Mouse (Mus musculus) lung, embryonic 15.5 days (tissue): ENCODE results near the gene Arl15. TPM values are rescaled to one million over a fixed set of nuclear protein-coding genes. Genes with fewer than 3 reads are reported as not detected.
A peak's percentile ranks its signal among the peaks of the same experiment; 100 is the strongest.

ENCODE experiments used
- ATAC-seq: fragments of 200-750 bp; cut with Nextera tagmentation; 2 replicates; pipeline ENCODE4 v1.8.0; 2017; ENCODE audit warnings: moderate number of reproducible peaks, borderline replicate concordance; ENCODE audit not compliant: low FRiP score, low TSS enrichment; ENCODE audit errors: extremely low read depth
- H3K27ac ChIP-seq: fragments of 300-500 bp; sonication (generic); 2 replicates; pipeline ENCODE4 v1.5.1; 2015; ENCODE audit warnings: moderate library complexity, mild to moderate bottlenecking, inconsistent platforms
- H3K27me3 ChIP-seq: fragments of 300-500 bp; sonication (generic); 2 replicates; pipeline ENCODE4 v1.6.1; 2015; ENCODE audit warnings: inconsistent platforms
- H3K36me3 ChIP-seq: fragments of 300-500 bp; sonication (generic); 2 replicates; pipeline ENCODE4 v1.6.1; 2015; ENCODE audit warnings: inconsistent platforms
- H3K4me1 ChIP-seq: fragments of 300-500 bp; sonication (generic); 2 replicates; pipeline ENCODE4 v1.6.1; 2015; ENCODE audit warnings: inconsistent platforms
- H3K4me2 ChIP-seq: fragments of 300-500 bp; sonication (generic); 2 replicates; pipeline ENCODE4 v1.6.1; 2015; ENCODE audit warnings: inconsistent platforms, mild to moderate bottlenecking, moderate library complexity
- H3K4me3 ChIP-seq: fragments of 300-500 bp; sonication (generic); 2 replicates; pipeline ENCODE4 v1.5.1; 2015; ENCODE audit warnings: mild to moderate bottlenecking, inconsistent platforms
- H3K9ac ChIP-seq: fragments of 300-500 bp; sonication (generic); 2 replicates; pipeline ENCODE4 v1.6.1; 2015; ENCODE audit warnings: inconsistent platforms
- H3K9me3 ChIP-seq: fragments of 300-500 bp; sonication (generic); 2 replicates; pipeline ENCODE4 v1.6.1; 2016; ENCODE audit warnings: inconsistent platforms
- WGBS: fragments of 180-500 bp; shearing (Covaris S2); methylation state at CpG from one replicate; pipeline ENCODE4 v1.1.7; 2015; 5-methylcytosine and 5-hydroxymethylcytosine counted together
- polyA plus RNA-seq: library from polyadenylated mRNA; unstranded; fragments of >200 nt; fragmentation: Nextera tagmentation; extraction: Ambion mirVana; gene quantifications from 2 replicates; pipeline ENCODE4 v1.2.1, GENCODE M21; 2015

Gene Arl15
- polyA plus RNA-seq, 1 experiment from 2014 or later = 10.6 TPM

- no peaks in the 10 kb centered on the region for H3K9me3 ChIP-seq
- H3K27me3 ChIP-seq = no peaks in the 10 kb centered on the region
- H3K36me3 ChIP-seq = no peaks in the 10 kb centered on the region
- WGBS = 67% methylated on average over 10 of the region's 10 CpGs
- ATAC-seq = no peak
- no peak overlapping the region for H3K9ac ChIP-seq
- no peak overlapping the region for H3K4me2 ChIP-seq
- no peaks in the 10 kb centered on the region for H3K4me1 ChIP-seq
- no peak overlapping the region for H3K4me3 ChIP-seq
- no peak overlapping the region for H3K27ac ChIP-seq
Measured at GRCm38 (mm10) chr13:114151698-114152069, 357.4 kb downstream of the Arl15 start.

- no peak overlapping the region for H3K9ac ChIP-seq
- no peak overlapping the region for H3K4me2 ChIP-seq
- no peaks in the 10 kb centered on the region for H3K36me3 ChIP-seq
- H3K27me3 ChIP-seq = no peaks in the 10 kb centered on the region
- no peak overlapping the region for H3K27ac ChIP-seq
- H3K4me3 ChIP-seq = no peak overlapping the region
- H3K9me3 ChIP-seq = no peaks in the 10 kb centered on the region
- WGBS = 38% methylated on average over 12 of the region's 12 CpGs
- no peaks in the 10 kb centered on the region for H3K4me1 ChIP-seq
- no peak for ATAC-seq
Measured at GRCm38 (mm10) chr13:114156689-114157088, 362.4 kb downstream of the Arl15 start.

- H3K27me3 ChIP-seq = no peaks in the 10 kb centered on the region
- no peaks in the 10 kb centered on the region for H3K36me3 ChIP-seq
- H3K4me3 ChIP-seq = no peak overlapping the region
- no peak overlapping the region for H3K4me2 ChIP-seq
- WGBS = 86% methylated on average over 9 of the region's 9 CpGs
- no peak overlapping the region for H3K27ac ChIP-seq
- H3K9ac ChIP-seq = no peak overlapping the region
- no peak for ATAC-seq
- no peaks in the 10 kb centered on the region for H3K9me3 ChIP-seq
- no peaks in the 10 kb centered on the region for H3K4me1 ChIP-seq
Measured at GRCm38 (mm10) chr13:114158111-114158730, 363.9 kb downstream of the Arl15 start.

GRCm38 (mm10) chr13:114159634-114160391, 365.5 kb downstream of the Arl15 start:
- no peak overlapping the region for H3K27ac ChIP-seq
- WGBS = 49% methylated on average over 13 of the region's 13 CpGs
- ATAC-seq = no peak

GRCm38 (mm10) chr13:114162753-114163152, 368.4 kb downstream of the Arl15 start:
- ATAC-seq = no peak
- no peak overlapping the region for H3K27ac ChIP-seq
- peaks cover 8% of the 10 kb centered on the region; the same call in 1 of the 2 replicates for H3K27me3 ChIP-seq
- no peak overlapping the region for H3K9ac ChIP-seq
- no peaks in the 10 kb centered on the region for H3K9me3 ChIP-seq
- 58% methylated on average over 4 of the region's 4 CpGs for WGBS
- no peak overlapping the region for H3K4me2 ChIP-seq
- no peaks in the 10 kb centered on the region for H3K4me1 ChIP-seq
- no peaks in the 10 kb centered on the region for H3K36me3 ChIP-seq
- no peak overlapping the region for H3K4me3 ChIP-seq

More at GRCm38 (mm10) chr13:114159634-114160391, 365.5 kb downstream of the Arl15 start:
- H3K9me3 ChIP-seq = no peaks in the 10 kb centered on the region
- no peak overlapping the region for H3K4me2 ChIP-seq
- peaks cover 5% of the 10 kb centered on the region; the same call in 1 of the 2 replicates for H3K27me3 ChIP-seq
- no peak overlapping the region for H3K9ac ChIP-seq
- H3K36me3 ChIP-seq = no peaks in the 10 kb centered on the region
- H3K4me1 ChIP-seq = no peaks in the 10 kb centered on the region
- no peak overlapping the region for H3K4me3 ChIP-seq

- 35% methylated on average over 7 of the region's 7 CpGs for WGBS
- Histone ChIP-seq H3K4me3 (no peak overlapping the region), H3K27me3 (peaks cover 12% of the 10 kb centered on the region; the same call in 1 of the 2 replicates), H3K9me3 (no peaks in the 10 kb centered on the region), H3K9ac (no peak overlapping the region), H3K4me2 (no peak overlapping the region), H3K27ac (no peak overlapping the region), H3K36me3 (no peaks in the 10 kb centered on the region), H3K4me1 (no peaks in the 10 kb centered on the region)
- ATAC-seq = no peak
Measured at GRCm38 (mm10) chr13:114165616-114166015, 371.3 kb downstream of the Arl15 start.

GRCm38 (mm10) chr13:114166439-114167183, 372.3 kb downstream of the Arl15 start:
- Histone ChIP-seq H3K4me3 (no peak overlapping the region), H3K27me3 (peaks cover 12% of the 10 kb centered on the region; the same call in 1 of the 2 replicates), H3K27ac (no peak overlapping the region), H3K9ac (no peak overlapping the region), H3K4me1 (no peaks in the 10 kb centered on the region), H3K9me3 (no peaks in the 10 kb centered on the region), H3K4me2 (no peak overlapping the region), H3K36me3 (no peaks in the 10 kb centered on the region)
- WGBS = 31% methylated on average over 12 of the region's 12 CpGs
- peak; percentile 69; the same call in 1 of the 2 replicates for ATAC-seq

- 47% methylated on average over 5 of the region's 5 CpGs for WGBS
- no peaks in the 10 kb centered on the region for H3K9me3 ChIP-seq
- peaks cover 5% of the 10 kb centered on the region; the same call in 1 of the 2 replicates for H3K27me3 ChIP-seq
- H3K27ac ChIP-seq = no peak overlapping the region
- no peak overlapping the region for H3K9ac ChIP-seq
- ATAC-seq = no peak
- H3K4me1 ChIP-seq = no peaks in the 10 kb centered on the region
- no peaks in the 10 kb centered on the region for H3K36me3 ChIP-seq
- H3K4me2 ChIP-seq = no peak overlapping the region
- H3K4me3 ChIP-seq = no peak overlapping the region
Measured at GRCm38 (mm10) chr13:114170061-114170460, 375.8 kb downstream of the Arl15 start.

- no peak overlapping the region for H3K4me2 ChIP-seq
- H3K27ac ChIP-seq = no peak overlapping the region
- H3K9me3 ChIP-seq = no peaks in the 10 kb centered on the region
- H3K4me3 ChIP-seq = no peak overlapping the region
- ATAC-seq = no peak
- no peaks in the 10 kb centered on the region for H3K4me1 ChIP-seq
- H3K36me3 ChIP-seq = no peaks in the 10 kb centered on the region
- WGBS = 89% methylated on average over 5 of the region's 5 CpGs
- no peak overlapping the region for H3K9ac ChIP-seq
- 0 out of 2 replicates have a peak, but pooled peaks cover 5% of the 10 kb centered on the region for H3K27me3 ChIP-seq
Measured at GRCm38 (mm10) chr13:114171465-114171864, 377.2 kb downstream of the Arl15 start.

- Histone ChIP-seq H3K4me3 (no peak overlapping the region), H3K9me3 (no peaks in the 10 kb centered on the region), H3K9ac (no peak overlapping the region), H3K4me2 (no peak overlapping the region), H3K27ac (no peak overlapping the region), H3K27me3 (no peaks in the 10 kb centered on the region), H3K36me3 (no peaks in the 10 kb centered on the region), H3K4me1 (0 out of 2 replicates have a peak, but pooled peaks cover 3% of the 10 kb centered on the region)
- WGBS = 45% methylated on average over 7 of the region's 7 CpGs
- peak; percentile 79 for ATAC-seq
Measured at GRCm38 (mm10) chr13:114188107-114188506, 393.8 kb downstream of the Arl15 start.

GRCm38 (mm10) chr13:114188801-114189200, 394.5 kb downstream of the Arl15 start:
- Histone ChIP-seq H3K9ac (no peak overlapping the region), H3K36me3 (no peaks in the 10 kb centered on the region), H3K27me3 (no peaks in the 10 kb centered on the region), H3K27ac (no peak overlapping the region), H3K4me2 (no peak overlapping the region), H3K4me3 (no peak overlapping the region), H3K4me1 (0 out of 2 replicates have a peak, but pooled peaks cover 3% of the 10 kb centered on the region), H3K9me3 (no peaks in the 10 kb centered on the region)
- 82% methylated on average over 7 of the region's 7 CpGs for WGBS
- no peak for ATAC-seq
